Mouse (Mus musculus) CH12.LX (cell line): ENCODE data around the gene Foxs1.

Source experiments
- CTCF ChIP-seq, 2 experiments: IDR thresholded peaks in 1 of 2; conservative IDR thresholded peaks in 1 of 2; 2 replicates each; pipeline ENCODE4 v1.5.1; 2011 to 2012; ENCODE audit warnings: low read depth in 2 of 2, low read length in 2 of 2, improper control_type of control experiment in 1 of 2, inconsistent platforms in 1 of 2, mild to moderate bottlenecking in 1 of 2, moderate library complexity in 1 of 2
- E2F4 ChIP-seq: IDR thresholded peaks from 2 replicates; pipeline ENCODE4 v1.6.1; 2011; ENCODE audit warnings: low read depth, low read length, improper control_type of control experiment; ENCODE audit not compliant: insufficient replicate concordance
- EP300 ChIP-seq: IDR thresholded peaks from 2 replicates; pipeline ENCODE4 v1.6.1; 2011; ENCODE audit warnings: low read length, improper control_type of control experiment
- ETS1 ChIP-seq: conservative IDR thresholded peaks from 2 replicates; pipeline ENCODE4 v1.6.1; 2012; ENCODE audit warnings: low read depth, mild to moderate bottlenecking, inconsistent platforms, low read length, improper control_type of control experiment, moderate library complexity
- HCFC1 ChIP-seq: IDR thresholded peaks from 2 replicates; pipeline ENCODE4 v1.6.1; 2012; ENCODE audit warnings: low read depth, mild to moderate bottlenecking, inconsistent platforms, low read length, improper control_type of control experiment
- KAT2A ChIP-seq: IDR thresholded peaks from 2 replicates; pipeline ENCODE4 v1.6.1; 2012; ENCODE audit warnings: low read length, improper control_type of control experiment, inconsistent platforms; ENCODE audit not compliant: insufficient replicate concordance
- MYC ChIP-seq: IDR thresholded peaks from 2 replicates; pipeline ENCODE4 v1.6.1; 2011; ENCODE audit warnings: low read depth, mild to moderate bottlenecking, improper control_type of control experiment, low read length
- NELFE ChIP-seq: IDR thresholded peaks from 2 replicates; pipeline ENCODE4 v1.6.1; 2011; ENCODE audit warnings: low read depth, low read length, improper control_type of control experiment
- NRF1 ChIP-seq: IDR thresholded peaks from 2 replicates; pipeline ENCODE4 v1.6.1; 2014; ENCODE audit warnings: low read depth, mild to moderate bottlenecking, inconsistent platforms, low read length, improper control_type of control experiment, moderate library complexity
- POLR2A ChIP-seq: IDR thresholded peaks from 2 replicates; pipeline ENCODE4 v1.6.1; 2011; ENCODE audit warnings: low read depth, mild to moderate bottlenecking, improper control_type of control experiment, low read length
- TCF12 ChIP-seq: IDR thresholded peaks from 2 replicates; pipeline ENCODE4 v1.6.1; 2014; ENCODE audit warnings: low read depth, mild to moderate bottlenecking, inconsistent platforms, low read length, improper control_type of control experiment
- USF1 ChIP-seq: IDR thresholded peaks from 2 replicates; pipeline ENCODE4 v1.6.1; 2014; ENCODE audit warnings: low read depth, mild to moderate bottlenecking, inconsistent platforms, low read length, improper control_type of control experiment
- ZC3H11A ChIP-seq: IDR thresholded peaks from 2 replicates; pipeline ENCODE4 v1.6.1; 2012; ENCODE audit warnings: low read depth, mild to moderate bottlenecking, inconsistent platforms, low read length, improper control_type of control experiment
- ZNF384 ChIP-seq: IDR thresholded peaks from 2 replicates; pipeline ENCODE4 v1.6.1; 2012; ENCODE audit warnings: low read depth, low read length, improper control_type of control experiment, inconsistent platforms

GRCm38 (mm10) chr2:152911031-152911430 lies 22.0 kb downstream of the Foxs1 start, which contains the start of gene Mylk2:
- TF ChIP-seq TCF12 (no peak), NELFE (no peak), EP300 (no peak), POLR2A (no peak), MYC (no peak), CTCF (conservative IDR thresholded peaks at IDR 0.05 in 1 of 2, IDR thresholded peaks at IDR 0.05 in 1 of 2; ENCODE audit: low read depth in 2 of 2, low read length in 2 of 2) (no peak), USF1 (no peak), ETS1 (no peak), ZNF384 (no peak), HCFC1 (no peak), E2F4 (no peak), ZC3H11A (no peak), KAT2A (no peak), NRF1 (no peak)
